Mouse (Mus musculus) CH12.LX (cell line): Measurements from ENCODE around the gene Cyp2w1.

Source experiments
- CTCF ChIP-seq, 2 experiments: IDR thresholded peaks in 1 of 2; conservative IDR thresholded peaks in 1 of 2; 2 replicates each; pipeline ENCODE4 v1.5.1; 2011 to 2012; ENCODE audit warnings: low read depth in 2 of 2, low read length in 2 of 2, improper control_type of control experiment in 1 of 2, inconsistent platforms in 1 of 2, mild to moderate bottlenecking in 1 of 2, moderate library complexity in 1 of 2
- EP300 ChIP-seq: IDR thresholded peaks from 2 replicates; pipeline ENCODE4 v1.6.1; 2011; ENCODE audit warnings: low read length, improper control_type of control experiment
- IRF4 ChIP-seq: IDR thresholded peaks from 2 replicates; pipeline ENCODE4 v1.6.1; 2014; ENCODE audit warnings: low read depth, mild to moderate bottlenecking, inconsistent platforms, low read length, improper control_type of control experiment
- MAFK ChIP-seq: IDR thresholded peaks from 2 replicates; pipeline ENCODE4 v1.6.1; 2011; ENCODE audit warnings: low read length, improper control_type of control experiment; ENCODE audit not compliant: insufficient replicate concordance
- NRF1 ChIP-seq: IDR thresholded peaks from 2 replicates; pipeline ENCODE4 v1.6.1; 2014; ENCODE audit warnings: low read depth, mild to moderate bottlenecking, inconsistent platforms, low read length, improper control_type of control experiment, moderate library complexity

DNA sequence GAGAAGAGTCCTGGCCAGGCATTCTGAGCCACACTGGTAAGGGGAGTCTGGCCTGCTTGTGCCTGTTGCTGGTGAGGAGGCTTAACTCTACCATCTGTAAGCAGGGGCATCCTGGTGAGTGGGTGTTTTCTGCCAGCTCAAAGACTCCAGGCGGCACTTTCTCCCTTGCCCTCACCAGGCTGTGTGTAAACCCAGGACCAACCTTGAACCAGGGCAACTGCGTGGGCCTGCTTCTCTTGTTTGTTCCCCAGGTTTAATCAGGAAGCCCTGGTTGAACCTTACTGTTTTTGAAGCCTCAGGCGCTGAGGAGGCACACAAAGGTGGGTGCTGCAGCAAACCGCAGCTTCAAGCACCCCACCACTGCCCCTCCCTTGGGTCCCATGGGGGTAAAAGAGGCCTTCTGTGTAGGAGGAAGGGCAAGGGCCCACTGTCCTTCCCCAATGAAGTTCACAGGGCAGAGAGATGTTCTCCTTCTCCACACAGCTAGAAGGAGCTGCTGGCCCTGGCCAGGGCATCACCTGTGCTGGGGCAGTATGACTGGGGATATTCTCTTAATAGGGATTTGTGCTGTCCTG is 15.6 kb downstream of the Cyp2w1 start:
- TF ChIP-seq NRF1, result no peak
- TF ChIP-seq MAFK, result no peak
- TF ChIP-seq EP300, result no peak
- TF ChIP-seq CTCF (conservative IDR thresholded peaks at IDR 0.05 in 1 of 2, IDR thresholded peaks at IDR 0.05 in 1 of 2; ENCODE audit: low read depth in 2 of 2, low read length in 2 of 2), result no peak
- no peak for TF ChIP-seq IRF4
